Mouse (Mus musculus): ENCODE results near the gene Slc22a22.

Gene Slc22a22

DNA sequence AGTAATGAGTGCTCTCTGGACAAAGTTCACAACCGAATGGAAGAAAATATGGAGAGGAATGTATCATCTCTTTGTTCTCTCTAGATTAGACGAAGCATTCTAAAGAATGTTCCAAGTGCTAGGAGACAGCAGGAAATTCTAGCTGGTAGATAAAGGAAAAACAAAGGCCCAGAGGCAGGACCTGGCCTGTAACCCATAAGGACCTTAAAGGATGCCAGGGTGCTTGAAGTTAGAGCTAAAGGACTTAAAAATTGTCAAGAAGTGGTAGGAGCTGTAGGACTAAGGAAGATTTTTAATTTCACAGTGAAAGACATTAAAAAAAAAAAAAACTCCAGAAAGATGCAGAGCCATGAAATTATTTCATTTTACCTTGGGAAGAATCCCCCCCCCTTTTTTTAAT is at the start of gene Slc22a22:
TSS of gene Slc22a22 (minus strand) at position 101 of the 400 bp plus-strand sequence.
- DNase-seq: no peak

DNA sequence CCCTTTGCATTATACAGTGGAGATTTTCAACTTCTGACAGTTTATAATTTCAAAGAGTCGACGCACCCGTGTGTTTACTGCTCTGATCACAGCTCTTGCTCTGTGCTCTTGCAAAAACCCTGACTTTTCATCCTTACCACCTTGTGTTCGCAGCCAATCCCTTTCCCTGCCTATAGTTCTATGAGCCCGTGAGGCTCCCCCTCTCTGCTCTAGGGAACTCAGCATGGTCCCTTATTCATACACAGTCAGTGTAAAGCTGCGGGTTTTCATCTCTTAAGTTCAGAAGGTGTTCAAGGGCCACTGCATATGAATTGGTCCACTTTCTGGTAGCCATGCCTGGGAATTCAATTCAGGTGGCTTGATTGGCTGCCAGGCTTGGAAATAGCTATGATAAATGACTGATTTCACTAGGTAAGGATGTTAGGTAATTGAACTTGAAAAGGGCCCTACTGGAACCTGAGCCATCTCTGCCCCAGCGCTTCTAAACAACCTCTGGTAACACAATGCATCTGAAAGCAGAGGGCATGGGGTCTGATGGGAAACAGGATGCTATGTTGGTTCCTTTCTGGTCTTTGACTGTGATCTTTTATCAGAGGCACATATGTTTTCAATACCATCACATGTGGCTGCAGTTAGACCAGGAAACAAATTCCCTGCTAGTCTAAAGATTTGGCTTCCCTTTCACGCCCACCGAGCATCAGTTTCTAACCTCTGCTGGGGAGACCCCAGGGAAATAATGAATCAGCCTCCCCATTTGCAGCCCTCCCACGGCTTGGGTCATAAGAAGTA is 46.3 kb upstream of the Slc22a22 start:
- DNase-seq: no peak

DNA sequence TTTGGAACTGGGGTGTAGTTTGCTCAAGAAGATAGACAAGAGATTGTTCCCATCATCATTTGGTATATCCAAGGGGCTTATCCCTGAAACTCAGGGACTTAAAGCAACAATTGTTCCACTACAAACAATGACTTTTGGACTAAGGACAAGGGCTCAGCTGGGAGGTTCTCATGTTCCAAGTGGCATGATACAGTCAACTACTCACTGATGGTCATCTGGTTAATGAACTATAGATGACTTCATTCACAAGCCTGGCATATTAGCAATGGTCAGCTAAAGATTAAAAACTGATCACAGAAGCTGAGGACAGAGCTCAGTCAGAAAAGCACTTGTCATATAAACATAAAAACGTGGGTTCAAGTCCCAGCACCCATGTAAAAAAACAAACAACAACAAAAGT is 44.7 kb upstream of the Slc22a22 start:
- DNase-seq: no peak

DNA sequence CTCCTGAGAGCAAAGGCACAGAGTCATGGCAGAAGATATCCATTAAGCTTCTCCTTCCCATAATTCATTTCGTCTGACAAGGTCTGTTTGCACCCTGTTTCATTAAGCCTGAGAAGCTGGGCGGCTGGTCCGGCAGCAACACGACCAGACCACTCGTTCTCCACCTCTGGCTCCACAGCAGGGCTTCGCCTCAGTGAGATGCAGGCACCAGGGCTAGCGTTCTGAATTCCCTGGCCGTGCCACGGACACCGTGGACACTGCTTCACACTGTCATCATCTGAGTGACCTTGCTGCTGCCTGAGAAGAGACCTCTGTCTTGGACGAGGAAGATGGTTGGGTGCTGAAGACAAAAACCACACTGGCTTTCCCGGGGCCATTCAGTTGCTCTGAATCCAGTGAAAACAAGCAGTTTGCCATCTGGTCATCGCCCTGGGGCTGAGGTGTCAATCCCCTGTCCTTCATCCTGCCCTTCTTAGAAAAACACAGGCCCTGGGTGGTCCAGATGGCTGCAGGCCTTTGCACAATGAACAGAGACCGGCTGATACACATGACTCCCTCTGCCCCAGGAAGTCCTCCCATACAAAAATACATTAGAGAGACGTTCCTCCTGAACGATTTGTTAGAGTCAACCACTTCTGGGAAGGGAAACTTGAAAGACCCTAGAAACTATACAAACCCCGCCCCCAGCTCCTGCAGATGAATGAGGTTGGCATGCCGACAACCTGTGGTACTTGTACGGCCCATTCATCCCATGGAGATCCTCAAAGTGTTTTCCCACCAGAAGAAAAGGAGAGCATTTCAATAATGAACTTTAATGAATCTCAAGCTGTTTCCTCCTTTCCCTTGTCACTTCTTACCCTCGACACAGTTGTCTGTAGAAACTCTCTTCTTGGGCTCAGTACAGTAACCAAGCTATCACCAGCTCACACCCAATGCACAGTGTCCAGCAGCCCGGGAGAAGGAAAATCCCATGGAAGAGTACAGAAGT is 32.1 kb upstream of the Slc22a22 start:
- DNase-seq: no peak

DNA sequence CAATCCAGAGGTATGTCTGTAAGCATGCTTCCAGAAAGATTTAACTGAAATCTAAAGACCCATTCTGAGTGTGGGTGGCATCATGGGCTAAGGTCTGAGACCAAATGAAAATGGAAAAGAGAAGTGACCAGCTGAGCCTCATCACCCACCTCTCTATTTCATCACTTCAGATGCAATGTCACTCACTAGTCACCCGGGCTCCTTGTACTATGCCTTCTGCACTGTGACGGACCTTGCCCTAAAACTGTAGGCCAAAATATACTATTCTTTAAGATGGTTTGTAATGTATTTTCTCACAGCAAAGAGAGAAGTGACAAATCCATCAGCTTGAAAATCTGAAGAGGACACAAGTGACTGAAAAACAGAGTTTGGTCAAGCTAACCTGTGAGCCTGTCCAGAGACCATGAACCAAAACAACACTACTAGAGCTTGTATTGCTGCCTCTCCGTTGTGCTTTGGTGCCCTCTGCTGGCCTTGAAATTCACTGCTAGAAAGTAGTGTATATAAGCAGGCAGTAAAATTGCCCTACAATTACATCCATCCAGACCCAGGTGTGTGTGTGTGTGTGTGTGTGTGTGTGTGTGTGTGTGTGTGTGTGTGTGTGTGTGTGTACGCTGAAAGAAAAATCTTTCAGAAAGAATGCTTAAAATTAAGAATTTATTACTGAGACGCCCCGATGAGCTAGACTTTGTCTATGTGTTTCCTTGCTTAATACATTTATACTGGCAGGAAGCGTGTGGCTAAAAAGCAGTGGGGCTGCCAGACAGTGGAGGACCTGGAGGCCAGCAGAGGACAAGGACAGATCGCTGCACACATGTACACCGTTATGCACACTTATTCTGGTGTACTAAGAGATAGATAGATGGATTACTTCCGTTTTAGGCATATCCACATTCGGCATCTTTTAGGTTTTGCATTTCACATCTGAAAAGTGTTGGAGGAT is 31.1 kb upstream of the Slc22a22 start:
- DNase-seq: peak; percentile 46

DNA sequence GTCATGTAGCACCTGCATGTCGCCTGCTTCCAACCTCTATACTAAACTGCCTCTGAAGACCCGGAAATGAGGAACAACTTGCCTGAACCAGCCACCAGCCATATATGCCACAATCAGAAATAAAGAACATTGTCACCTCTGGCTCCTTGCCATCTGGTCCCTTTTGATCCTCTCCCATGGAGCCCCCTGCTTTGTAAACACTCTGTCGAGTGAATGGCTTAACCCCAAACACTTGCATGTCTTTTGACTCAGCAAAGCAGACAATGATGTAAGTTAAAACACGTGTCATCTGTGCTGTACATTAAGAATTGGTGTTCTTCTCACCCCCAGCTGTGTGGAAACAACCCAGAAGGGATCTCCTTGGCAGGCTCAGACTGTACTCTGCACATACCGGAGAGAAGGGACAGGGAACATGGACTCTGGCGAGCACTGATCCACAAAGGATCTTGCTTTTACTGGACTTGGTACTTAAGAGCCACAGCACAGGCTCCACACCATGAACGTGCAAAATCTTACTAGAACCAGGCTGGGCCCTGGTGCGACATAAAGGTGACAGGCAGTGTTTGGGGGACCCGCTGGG is 26.8 kb upstream of the Slc22a22 start:
- DNase-seq: no peak

DNA sequence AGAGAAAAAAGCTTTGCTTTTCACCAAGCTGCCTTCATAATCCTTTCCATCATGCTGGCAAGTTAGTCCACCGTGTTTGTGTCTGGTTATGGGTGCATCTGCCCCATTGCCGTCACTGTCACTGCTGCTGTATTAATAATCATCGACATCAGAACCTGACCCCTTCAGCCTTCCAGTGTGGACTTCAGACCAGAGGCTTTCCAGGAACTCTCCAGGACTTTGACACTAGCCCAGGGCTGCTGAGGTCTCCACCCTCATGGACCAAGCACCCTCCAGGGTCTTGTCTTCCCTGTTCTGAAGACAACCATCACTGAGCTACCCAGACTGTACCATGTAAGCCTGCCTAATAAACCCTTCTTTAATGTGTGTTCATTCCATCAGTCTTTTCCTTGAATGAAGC is 26.2 kb upstream of the Slc22a22 start:
- no peak for DNase-seq

DNA sequence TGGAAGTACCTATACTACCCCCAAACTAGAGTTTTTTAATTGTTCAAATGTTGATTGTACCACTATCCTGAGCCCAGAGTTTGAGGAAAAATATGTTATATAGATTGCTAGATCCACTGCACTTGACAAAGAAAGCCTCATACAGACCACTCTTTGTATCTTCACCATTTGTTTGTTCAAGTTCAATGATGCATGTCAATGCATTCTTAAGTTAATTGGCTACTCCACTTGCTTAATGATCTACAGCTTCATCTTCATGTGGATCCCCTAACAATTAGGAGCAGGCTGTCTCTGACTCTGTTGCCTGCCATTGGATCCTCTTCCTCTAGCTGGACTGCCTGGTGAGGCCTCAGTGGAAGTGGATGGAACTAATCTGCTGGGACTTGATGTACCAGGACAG is 24.1 kb upstream of the Slc22a22 start:
- DNase-seq: no peak

DNA sequence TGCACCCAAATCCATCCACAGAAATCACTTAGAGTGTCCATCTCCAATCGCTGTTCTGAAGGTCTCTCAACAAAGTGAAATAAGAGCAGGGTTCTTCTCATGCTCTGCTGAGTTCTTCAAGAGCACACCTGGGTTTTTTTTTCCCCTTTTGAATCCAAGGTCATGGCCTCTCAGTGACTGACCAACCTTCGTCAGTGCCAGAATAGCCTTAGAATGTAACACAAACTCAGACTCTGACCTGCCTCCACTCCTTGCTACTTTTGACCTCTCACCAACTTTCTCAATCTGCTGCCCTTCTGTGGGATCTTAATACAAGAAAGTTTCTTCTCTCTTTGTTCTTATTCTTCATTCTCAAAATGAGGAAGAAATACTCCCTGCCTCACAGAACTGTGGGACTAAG is 18.7 kb upstream of the Slc22a22 start:
- DNase-seq: no peak

DNA sequence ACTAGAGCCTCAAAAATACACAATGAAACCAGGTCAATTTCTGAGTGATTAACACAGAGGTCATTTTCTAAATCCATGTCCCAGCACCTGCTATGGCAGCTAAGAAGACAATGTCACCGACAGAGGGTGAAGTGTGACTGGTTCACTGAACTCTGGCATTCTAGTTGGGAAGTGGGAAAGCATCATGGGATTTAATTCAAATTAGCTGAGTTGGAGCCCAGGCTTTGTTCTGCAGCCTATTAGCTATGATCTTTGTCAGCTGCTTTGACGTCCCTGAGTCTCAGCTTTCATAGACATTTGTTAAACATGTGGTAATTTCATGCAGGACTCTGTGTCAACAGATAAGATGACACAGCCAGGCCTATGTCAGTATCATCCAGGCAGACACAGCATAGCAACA is 5.1 kb upstream of the Slc22a22 start:
- DNase-seq: no peak

DNA sequence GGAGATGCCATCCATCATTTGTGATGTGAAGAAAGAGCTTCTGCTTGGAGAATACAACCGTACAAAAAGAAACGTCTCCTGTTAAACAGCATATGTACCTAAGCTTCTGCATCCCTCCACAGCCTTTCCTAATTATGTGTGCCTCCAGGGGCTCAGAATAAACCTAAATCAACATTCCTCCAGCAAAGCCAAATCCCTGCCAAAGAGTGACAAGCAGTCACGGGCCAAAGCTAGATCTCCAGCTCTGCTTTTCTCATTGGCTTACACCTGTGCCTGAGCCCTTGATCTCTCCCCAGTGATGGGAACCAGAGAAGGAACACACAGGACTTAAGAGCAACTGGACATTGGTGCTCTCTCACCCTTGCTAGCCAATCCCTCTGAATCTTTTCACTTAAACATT is 5.8 kb downstream of the Slc22a22 start:
- DNase-seq: no peak

DNA sequence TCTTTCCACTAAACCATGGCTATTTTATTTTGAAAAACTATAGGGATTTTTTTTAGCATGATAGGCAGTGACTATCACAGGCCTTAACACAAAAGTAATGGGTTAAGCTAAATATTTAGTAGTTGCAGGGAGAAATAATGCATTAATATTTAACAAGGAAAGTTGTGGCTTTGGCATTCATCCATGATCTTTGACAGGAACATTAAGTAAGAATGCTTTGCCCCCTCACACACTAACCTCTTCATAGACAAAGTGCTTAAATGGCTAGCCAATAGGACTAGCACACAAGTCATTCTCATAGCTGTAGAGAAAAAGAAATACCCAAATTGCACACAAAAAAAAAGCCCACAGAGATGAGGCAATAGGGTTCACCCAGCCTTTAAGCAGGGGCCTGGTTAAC is 11.4 kb downstream of the Slc22a22 start:
- DNase-seq: no peak

DNA sequence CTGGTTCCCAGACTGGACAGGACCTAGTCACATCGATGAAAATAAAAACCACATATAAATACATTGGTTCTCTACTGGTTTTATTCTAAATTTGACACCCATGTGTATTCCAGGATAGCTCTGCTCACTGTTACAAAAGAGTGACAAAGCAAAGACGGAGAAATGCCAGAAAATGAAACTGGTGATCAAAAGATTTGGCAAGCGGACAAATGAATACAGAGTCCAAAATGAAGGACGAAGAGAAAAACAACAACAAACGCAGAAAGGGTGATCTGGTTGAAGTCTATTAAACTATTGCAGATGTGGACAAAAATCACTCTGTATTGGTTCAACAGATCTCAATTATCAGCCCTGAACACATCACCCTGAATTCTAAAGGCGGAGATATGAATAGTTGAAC is 12.4 kb downstream of the Slc22a22 start:
- no peak for DNase-seq

DNA sequence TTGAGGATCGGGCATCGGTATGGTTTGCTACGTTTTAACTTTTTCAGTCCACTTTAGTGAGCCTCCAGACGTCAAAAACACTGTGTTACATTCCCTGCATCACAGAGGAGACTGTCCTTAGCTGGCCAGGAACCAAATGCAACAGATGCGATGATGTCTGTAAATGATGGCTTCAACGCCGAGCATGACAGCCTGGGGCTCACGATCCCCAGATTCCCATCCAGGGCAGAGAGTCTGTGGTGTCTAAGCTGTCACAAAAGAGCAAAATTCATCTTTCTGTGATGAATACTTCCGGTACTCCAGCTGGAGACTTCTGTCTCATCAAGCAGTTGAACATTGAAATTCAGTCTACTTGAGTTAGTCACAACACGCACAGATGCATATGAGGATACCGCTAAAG is 13.4 kb downstream of the Slc22a22 start:
- no peak for DNase-seq

DNA sequence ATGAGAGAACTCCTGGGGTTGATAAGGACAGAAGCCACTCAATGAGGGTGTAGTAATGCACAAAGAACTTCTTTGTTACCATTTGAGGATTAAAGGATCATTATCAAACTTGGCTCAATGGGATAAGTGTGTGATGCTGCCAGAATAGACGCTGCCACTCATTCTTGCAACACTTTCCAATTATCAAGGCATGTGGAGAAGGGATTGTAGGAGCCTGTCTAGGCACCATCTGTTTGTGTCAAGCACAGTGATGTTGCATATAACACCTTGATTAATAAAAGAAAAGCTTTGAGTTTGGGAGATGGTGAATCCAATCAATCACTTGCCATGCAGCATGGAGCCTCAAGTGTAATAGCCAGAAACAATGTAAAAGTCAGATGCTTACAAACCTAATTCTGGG is 16.1 kb downstream of the Slc22a22 start:
- DNase-seq: no peak

DNA sequence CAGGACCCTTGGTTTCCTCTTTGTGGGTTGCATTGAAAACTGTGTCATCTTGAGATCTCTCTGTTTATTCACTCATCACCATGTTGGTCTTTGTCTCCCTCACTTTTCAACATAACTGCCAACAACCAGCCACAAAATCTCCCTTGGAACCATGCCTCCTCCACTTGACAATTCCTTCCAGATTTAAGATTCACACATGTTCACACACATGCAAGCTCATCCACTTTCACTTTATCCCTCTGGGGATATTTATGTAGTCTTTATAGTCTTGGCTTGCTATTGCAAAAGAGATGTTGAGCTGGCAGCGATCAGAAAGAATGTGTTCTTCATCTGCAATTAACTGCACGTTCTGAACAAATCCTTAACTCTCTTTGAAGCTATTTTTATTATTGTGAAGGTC is 20.1 kb downstream of the Slc22a22 start:
- no peak for DNase-seq

DNA sequence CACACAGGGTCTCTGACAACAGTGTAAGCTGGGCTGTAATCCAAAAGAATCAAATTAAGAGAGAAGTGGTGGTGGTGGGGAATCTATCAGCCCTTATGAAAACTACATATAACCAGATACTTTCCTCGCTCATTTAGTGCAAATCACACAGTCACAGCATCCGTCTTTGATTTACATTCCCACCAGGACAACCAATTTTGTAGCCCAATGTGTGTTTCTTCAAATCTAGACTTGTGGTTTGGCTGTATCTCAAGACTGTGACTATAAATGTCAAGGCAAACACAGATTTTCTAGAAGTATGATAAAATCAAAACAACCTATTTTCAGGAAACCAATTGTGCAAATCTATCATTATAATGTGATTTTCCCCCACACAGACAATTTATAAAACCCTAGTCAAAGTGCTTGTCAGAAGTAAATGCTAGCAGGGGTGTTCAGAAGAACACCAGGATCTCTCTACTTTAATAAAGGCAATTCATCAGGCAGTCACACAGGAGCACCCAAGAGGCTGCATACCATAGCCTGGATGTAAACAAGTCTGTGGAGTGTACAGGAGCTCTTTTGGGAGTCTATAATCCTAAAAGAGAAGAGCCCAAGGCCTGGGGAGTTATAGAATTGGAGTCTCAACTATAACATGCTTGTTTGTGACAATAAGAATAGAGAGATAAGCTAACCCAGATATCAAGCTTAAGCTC is 42.6 kb downstream of the Slc22a22 start:
- DNase-seq: no peak

DNA sequence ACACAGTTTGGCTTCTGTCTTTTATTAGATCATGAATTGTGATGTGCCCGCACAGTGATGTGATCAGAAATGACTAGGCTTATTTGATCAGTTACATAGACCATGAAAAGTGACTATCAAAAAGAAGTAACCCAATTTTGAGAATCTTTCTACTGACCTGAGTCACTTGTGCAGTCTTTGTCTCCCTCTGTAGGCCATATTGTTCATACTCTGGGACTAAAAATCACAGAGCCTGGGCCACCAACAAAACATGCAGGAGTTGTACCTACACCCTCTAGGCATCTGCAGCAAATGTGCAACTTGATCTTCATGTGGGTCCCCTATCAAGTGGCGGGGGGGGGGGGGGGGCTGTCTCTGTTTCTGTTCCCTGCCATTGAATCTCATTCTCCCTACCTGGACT is 68.9 kb downstream of the Slc22a22 start:
- DNase-seq: no peak

DNA sequence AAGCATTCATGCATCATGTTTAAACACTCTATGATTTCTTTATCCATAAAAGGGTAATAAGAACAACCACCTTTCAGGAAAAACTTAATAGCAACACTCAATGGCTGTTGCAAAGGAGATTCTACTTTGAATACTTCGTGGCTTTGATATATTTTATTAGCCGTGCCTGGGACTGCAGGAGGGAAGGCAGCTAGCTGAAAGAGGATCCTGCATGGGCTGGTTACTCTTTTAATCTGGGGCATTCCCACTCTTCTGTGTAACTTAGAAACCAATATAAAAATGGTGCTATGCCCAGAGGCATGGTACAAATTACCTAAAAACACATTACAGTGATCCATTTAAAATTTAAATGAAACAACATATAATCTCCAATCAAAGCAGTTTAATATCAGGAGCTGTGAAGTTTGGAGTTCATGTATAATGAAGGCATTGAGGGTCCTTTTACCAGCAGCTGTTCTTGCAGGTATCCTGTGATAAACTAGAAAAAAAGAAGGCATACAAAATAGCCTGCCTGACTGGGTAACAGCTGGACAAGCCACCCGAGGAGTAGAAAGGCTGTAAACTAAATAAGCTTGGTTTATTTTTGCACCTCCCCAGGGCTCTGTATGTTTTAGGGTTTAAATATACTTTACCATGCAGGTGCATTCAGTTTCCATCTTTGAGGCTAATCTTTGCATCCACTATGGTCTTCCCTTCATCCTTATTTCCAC is 78.8 kb downstream of the Slc22a22 start:
- DNase-seq: no peak

DNA sequence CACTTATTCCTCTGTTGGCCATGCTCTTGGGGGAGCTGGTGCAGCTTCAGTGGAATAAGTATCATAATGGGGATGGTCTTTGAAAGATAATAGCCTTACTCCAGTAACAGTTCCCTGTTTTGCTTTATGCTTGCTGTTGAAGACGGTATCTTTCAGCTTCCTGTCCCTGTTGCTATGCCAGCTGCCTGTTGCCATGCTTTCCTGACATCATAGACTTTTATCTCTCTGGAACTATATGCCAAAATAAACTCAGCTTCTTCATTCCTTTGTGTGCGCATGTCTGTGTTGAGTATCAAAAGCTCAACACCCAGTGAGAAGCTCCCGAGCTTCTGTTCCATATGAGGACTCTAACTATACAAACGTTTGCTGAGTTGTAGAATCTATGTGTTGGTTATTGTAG is 83.4 kb downstream of the Slc22a22 start:
- DNase-seq: no peak

DNA sequence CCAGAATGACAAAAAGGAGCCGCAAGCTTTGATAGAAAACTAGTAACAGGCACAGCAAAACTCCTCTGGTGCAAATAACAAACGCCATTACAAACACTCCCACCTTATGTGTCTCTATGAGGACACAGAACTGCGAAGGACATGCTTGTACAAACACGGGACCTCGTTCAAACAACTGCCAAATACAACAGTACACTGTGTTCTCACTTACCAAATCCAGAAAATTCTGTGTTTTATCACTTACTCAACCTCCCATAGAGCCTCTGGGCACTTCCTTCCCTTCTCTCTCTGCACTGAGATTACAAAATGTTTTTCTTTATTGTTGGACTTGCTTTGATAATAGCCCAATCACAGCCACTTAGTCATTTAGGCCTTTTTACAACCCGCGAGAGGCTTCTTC is 97.0 kb downstream of the Slc22a22 start:
- no peak for DNase-seq

All from cerebellum, adult 11-12 months (tissue).